Mouse (Mus musculus) ES-Bruce4 (cell line): ENCODE results near the gene Ltbp3.

Experiments
- CTCF ChIP-seq: IDR thresholded peaks from one replicate; pipeline ENCODE4 v1.8.1; 2011; ENCODE audit warnings: low read depth, low read length
- EP300 ChIP-seq: IDR thresholded peaks from 2 replicates; pipeline ENCODE4 v1.6.1; 2011; ENCODE audit warnings: low read depth, low read length; ENCODE audit not compliant: insufficient read depth

GRCm38 (mm10) chr19:5730314-5731186, 10.2 kb upstream of the Ltbp3 start:
- no peak for TF ChIP-seq EP300
- TF ChIP-seq CTCF = no peak
